Mouse (Mus musculus): ENCODE results near the gene AW551984. TPM values are rescaled to one million over a fixed set of nuclear protein-coding genes. Genes with fewer than 3 reads are reported as not detected.

Gene AW551984
- polyA plus RNA-seq, 1 experiment from 2014 or later = 52.8 TPM

- H3K4me1 ChIP-seq = peaks cover 4% of the 10 kb centered on the region; the same call in 1 of the 2 replicates
- peak overlapping the region; percentile 46 for H3K4me3 ChIP-seq
- no peak overlapping the region for H3K9ac ChIP-seq
- H3K36me3 ChIP-seq = peaks cover 5% of the 10 kb centered on the region; the same call in 1 of the 2 replicates
- H3K4me2 ChIP-seq (replicated peaks) = peak overlapping the region; percentile 69
- WGBS = under 1% methylated on average over 19 of the region's 19 CpGs
- H3K9me3 ChIP-seq = no peaks in the 10 kb centered on the region
- no peaks in the 10 kb centered on the region for H3K27me3 ChIP-seq
- ATAC-seq (ENCODE audit: insufficient number of reproducible peaks, insufficient read depth, low FRiP score, low TSS enrichment) = 0 out of 2 replicates have a peak, but pooled peaks have one; percentile 55
- peak overlapping the region; percentile 46; the same call in 1 of the 2 replicates for H3K27ac ChIP-seq
These were observed 1.5 kb downstream of the AW551984 start for GRCm38 (mm10) chr9:39602536-39603332.

GRCm38 (mm10) chr9:39577050-39577449 lies 27.2 kb downstream of the AW551984 start:
- no peak overlapping the region for H3K4me3 ChIP-seq
- H3K36me3 ChIP-seq = no peaks in the 10 kb centered on the region
- H3K27ac ChIP-seq = no peak overlapping the region
- no peaks in the 10 kb centered on the region; the same call in 1 of the 2 replicates for H3K4me1 ChIP-seq
- no peaks in the 10 kb centered on the region for H3K9me3 ChIP-seq
- WGBS = 84% methylated on average over 5 of the region's 5 CpGs
- H3K27me3 ChIP-seq = no peaks in the 10 kb centered on the region
- no peak overlapping the region for H3K9ac ChIP-seq
- no peak overlapping the region for H3K4me2 ChIP-seq (replicated peaks)
- no peak for ATAC-seq (ENCODE audit: insufficient number of reproducible peaks, insufficient read depth, low FRiP score, low TSS enrichment)

- H3K9me3 ChIP-seq = no peaks in the 10 kb centered on the region
These were observed 28.7 kb downstream of the AW551984 start, which contains the start of gene Olfr959 for GRCm38 (mm10) chr9:39575469-39575868. Olfr959 (minus strand) TSS chr9:39575569.

GRCm38 (mm10) chr9:39558349-39558647 lies 45.9 kb downstream of the AW551984 start:
- no peak for ATAC-seq (ENCODE audit: insufficient number of reproducible peaks, insufficient read depth, low FRiP score, low TSS enrichment)
- Histone ChIP-seq H3K9ac (no peak overlapping the region), H3K4me1 (peaks cover 4% of the 10 kb centered on the region; the same call in 1 of the 2 replicates), H3K36me3 (no peaks in the 10 kb centered on the region), H3K27ac (no peak overlapping the region), H3K4me2 (replicated peaks) (no peak overlapping the region), H3K4me3 (no peak overlapping the region), H3K27me3 (no peaks in the 10 kb centered on the region), H3K9me3 (no peaks in the 10 kb centered on the region)

More at GRCm38 (mm10) chr9:39575469-39575868, 28.7 kb downstream of the AW551984 start, which contains the start of gene Olfr959:
- Histone ChIP-seq H3K27me3 (no peaks in the 10 kb centered on the region), H3K27ac (no peak within 1 kb of the TSS), H3K9ac (no peak within 1 kb of the TSS), H3K4me3 (no peak within 1 kb of the TSS), H3K4me1 (no peaks in the 10 kb centered on the region), H3K4me2 (replicated peaks) (no peak within 1 kb of the TSS), H3K36me3 (no peaks in the 10 kb centered on the region)
- ATAC-seq (ENCODE audit: insufficient number of reproducible peaks, insufficient read depth, low FRiP score, low TSS enrichment) = no peak
- WGBS = 68% methylated on average over 3 of the region's 3 CpGs

GRCm38 (mm10) chr9:39557529-39558348 lies 46.5 kb downstream of the AW551984 start:
- WGBS = 42% methylated on average over 3 of the region's 3 CpGs
- Histone ChIP-seq H3K27ac (no peak overlapping the region), H3K9me3 (no peaks in the 10 kb centered on the region), H3K4me2 (replicated peaks) (no peak overlapping the region), H3K9ac (no peak overlapping the region), H3K36me3 (no peaks in the 10 kb centered on the region), H3K27me3 (no peaks in the 10 kb centered on the region), H3K4me1 (peaks cover 4% of the 10 kb centered on the region; the same call in 1 of the 2 replicates), H3K4me3 (no peak overlapping the region)
- no peak for ATAC-seq (ENCODE audit: insufficient number of reproducible peaks, insufficient read depth, low FRiP score, low TSS enrichment)

GRCm38 (mm10) chr9:39553946-39554345 lies 50.3 kb downstream of the AW551984 start, which contains the start of gene Olfr958:
Olfr958 (minus strand) TSS chr9:39554054.
- H3K9ac ChIP-seq = no peak within 1 kb of the TSS
- no peaks in the 10 kb centered on the region for H3K36me3 ChIP-seq
- no peak for ATAC-seq (ENCODE audit: insufficient number of reproducible peaks, insufficient read depth, low FRiP score, low TSS enrichment)
- H3K4me2 ChIP-seq (replicated peaks) = no peak within 1 kb of the TSS
- H3K27ac ChIP-seq = no peak within 1 kb of the TSS
- no peak within 1 kb of the TSS for H3K4me3 ChIP-seq
- 48% methylated on average over 2 of the region's 2 CpGs for WGBS
- no peaks in the 10 kb centered on the region for H3K9me3 ChIP-seq
- no peaks in the 10 kb centered on the region for H3K27me3 ChIP-seq
- peaks cover 4% of the 10 kb centered on the region; the same call in 1 of the 2 replicates for H3K4me1 ChIP-seq

- 50% methylated on average over 5 of the region's 5 CpGs for WGBS
- no peaks in the 10 kb centered on the region for H3K27me3 ChIP-seq
- H3K9ac ChIP-seq = no peak overlapping the region
- no peaks in the 10 kb centered on the region for H3K9me3 ChIP-seq
- H3K36me3 ChIP-seq = no peaks in the 10 kb centered on the region
- H3K4me2 ChIP-seq (replicated peaks) = no peak overlapping the region
- ATAC-seq (ENCODE audit: insufficient number of reproducible peaks, insufficient read depth, low FRiP score, low TSS enrichment) = no peak
- H3K27ac ChIP-seq = no peak overlapping the region
- no peak overlapping the region for H3K4me3 ChIP-seq
- H3K4me1 ChIP-seq = no peaks in the 10 kb centered on the region
These were observed 53.4 kb downstream of the AW551984 start for GRCm38 (mm10) chr9:39550806-39551205.

Other genes with a start within 250 kb of the AW551984 start
- not detected in 2 replicates for gene Olfr951, start 217.0 kb downstream of the AW551984 start, polyA plus RNA-seq (2016; fragmentation: Nextera tagmentation; extraction: Ambion mirVana)
- gene Olfr952, start 177.3 kb downstream of the AW551984 start, polyA plus RNA-seq (2016; fragmentation: Nextera tagmentation; extraction: Ambion mirVana) = not detected in 2 replicates
- gene Olfr954, start 147.7 kb downstream of the AW551984 start, polyA plus RNA-seq (2016; fragmentation: Nextera tagmentation; extraction: Ambion mirVana) = not detected in 2 replicates
- gene Olfr955, start 132.5 kb downstream of the AW551984 start, polyA plus RNA-seq (2016; fragmentation: Nextera tagmentation; extraction: Ambion mirVana) = not detected in 2 replicates
- not detected in 2 replicates for gene Olfr44, start 110.4 kb downstream of the AW551984 start, polyA plus RNA-seq (2016; fragmentation: Nextera tagmentation; extraction: Ambion mirVana)
- gene Olfr957, start 88.6 kb downstream of the AW551984 start, polyA plus RNA-seq (2016; fragmentation: Nextera tagmentation; extraction: Ambion mirVana) = not detected in 2 replicates
- not detected in 2 replicates for gene Olfr958, start 50.3 kb downstream of the AW551984 start, polyA plus RNA-seq (2016; fragmentation: Nextera tagmentation; extraction: Ambion mirVana)
- not detected in 2 replicates for gene Olfr959, start 28.8 kb downstream of the AW551984 start, polyA plus RNA-seq (2016; fragmentation: Nextera tagmentation; extraction: Ambion mirVana)
- not detected in 2 replicates for gene Olfr148, start 6.3 kb upstream of the AW551984 start, polyA plus RNA-seq (2016; fragmentation: Nextera tagmentation; extraction: Ambion mirVana)
- gene Olfr960, start 17.0 kb upstream of the AW551984 start, polyA plus RNA-seq (2016; fragmentation: Nextera tagmentation; extraction: Ambion mirVana) = not detected in 2 replicates
- not detected in 2 replicates for gene Olfr961, start 40.7 kb upstream of the AW551984 start, polyA plus RNA-seq (2016; fragmentation: Nextera tagmentation; extraction: Ambion mirVana)
- not detected in 2 replicates for gene Olfr963, start 62.8 kb upstream of the AW551984 start, polyA plus RNA-seq (2016; fragmentation: Nextera tagmentation; extraction: Ambion mirVana)
- not detected in 2 replicates for gene Olfr149, start 102.7 kb upstream of the AW551984 start, polyA plus RNA-seq (2016; fragmentation: Nextera tagmentation; extraction: Ambion mirVana)
- gene Olfr965, start 107.0 kb upstream of the AW551984 start, polyA plus RNA-seq (2016; fragmentation: Nextera tagmentation; extraction: Ambion mirVana) = not detected in 2 replicates
- gene Olfr150, start 126.6 kb upstream of the AW551984 start, polyA plus RNA-seq (2016; fragmentation: Nextera tagmentation; extraction: Ambion mirVana) = not detected in 2 replicates
- not detected in 2 replicates for gene Olfr967, start 141.8 kb upstream of the AW551984 start, polyA plus RNA-seq (2016; fragmentation: Nextera tagmentation; extraction: Ambion mirVana)
- not detected in 2 replicates for gene Olfr968, start 178.8 kb upstream of the AW551984 start, polyA plus RNA-seq (2016; fragmentation: Nextera tagmentation; extraction: Ambion mirVana)
- gene Olfr969, start 186.5 kb upstream of the AW551984 start, polyA plus RNA-seq (2016; fragmentation: Nextera tagmentation; extraction: Ambion mirVana) = not detected in 2 replicates
- gene Olfr970, start 204.5 kb upstream of the AW551984 start, polyA plus RNA-seq (2016; fragmentation: Nextera tagmentation; extraction: Ambion mirVana) = not detected in 2 replicates
- gene Olfr971, start 232.5 kb upstream of the AW551984 start, polyA plus RNA-seq (2016; fragmentation: Nextera tagmentation; extraction: Ambion mirVana) = not detected in 2 replicates

All from embryonic facial prominence, embryonic 12.5 days (tissue).